Mouse (Mus musculus) urinary bladder, postnatal 36 days (tissue): ENCODE data around the gene F2rl3.

Source experiments
- DNase-seq, 2 experiments: peaks; one replicate each; pipeline ENCODE4 v3.0.0; 2022; ENCODE audit warnings: low spot score in 2 of 2, mixed read lengths in 1 of 2

The F2rl3 gene

DNA sequence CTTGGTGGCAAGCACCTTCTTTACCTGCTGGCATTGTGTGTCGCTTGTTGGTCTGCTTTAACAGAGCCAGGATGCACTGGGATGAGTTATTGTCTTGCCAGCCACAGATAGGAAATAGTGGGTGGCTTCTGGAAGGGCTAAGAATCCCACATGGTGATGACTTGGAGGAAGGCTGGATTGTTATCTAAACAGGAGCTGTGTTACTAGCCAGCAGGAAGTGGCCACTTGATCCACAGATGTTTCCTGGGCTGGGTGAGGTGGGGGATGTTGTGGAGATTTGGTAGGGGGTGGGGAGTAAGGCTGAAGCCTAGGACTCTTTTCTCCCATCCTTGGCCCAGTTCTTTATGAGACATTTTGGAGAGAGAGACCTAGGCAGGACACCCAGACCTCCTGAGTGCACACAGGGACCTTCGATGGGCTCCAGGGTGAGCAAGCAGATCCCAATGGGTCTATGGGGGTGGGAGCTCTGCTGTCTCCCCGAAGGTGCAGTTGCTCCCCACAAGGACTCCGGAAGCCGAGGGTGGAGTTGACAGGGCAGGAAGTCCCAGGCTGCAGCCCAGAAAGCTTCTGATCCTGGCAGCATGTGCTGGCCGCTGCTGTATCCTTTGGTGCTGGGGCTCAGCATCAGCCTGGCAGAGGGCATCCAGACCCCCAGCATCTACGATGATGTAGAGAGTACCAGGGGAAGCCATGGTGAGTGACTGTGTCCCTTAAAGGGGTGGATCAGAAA is at the start of gene F2rl3:
TSS of gene F2rl3 (plus strand) at position 559 of the 730 bp plus-strand sequence.
- DNase-seq: no peak

- no peak for DNase-seq
Measured at GRCm38 (mm10) chr8:72712569-72712968, 49.1 kb upstream of the F2rl3 start.

DNA sequence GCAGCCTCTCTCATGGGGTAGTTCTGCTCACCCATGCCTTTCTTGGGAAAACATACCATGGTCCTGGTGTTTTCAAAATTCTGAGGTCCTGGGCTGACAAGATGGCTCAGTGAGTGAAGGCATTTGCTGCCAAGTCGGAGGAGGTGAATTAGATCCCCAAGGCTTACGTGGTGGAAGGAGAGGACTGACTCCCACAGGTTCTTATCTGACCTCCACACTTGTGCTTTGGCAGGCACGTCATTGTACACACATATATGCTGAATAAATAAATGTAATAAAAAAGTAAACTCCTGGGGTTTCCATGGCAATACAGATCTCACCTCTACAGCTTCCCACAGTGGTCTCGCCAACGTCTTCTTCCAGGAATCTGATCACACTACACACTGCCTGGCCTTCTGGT is 45.1 kb upstream of the F2rl3 start:
- no peak for DNase-seq

DNA sequence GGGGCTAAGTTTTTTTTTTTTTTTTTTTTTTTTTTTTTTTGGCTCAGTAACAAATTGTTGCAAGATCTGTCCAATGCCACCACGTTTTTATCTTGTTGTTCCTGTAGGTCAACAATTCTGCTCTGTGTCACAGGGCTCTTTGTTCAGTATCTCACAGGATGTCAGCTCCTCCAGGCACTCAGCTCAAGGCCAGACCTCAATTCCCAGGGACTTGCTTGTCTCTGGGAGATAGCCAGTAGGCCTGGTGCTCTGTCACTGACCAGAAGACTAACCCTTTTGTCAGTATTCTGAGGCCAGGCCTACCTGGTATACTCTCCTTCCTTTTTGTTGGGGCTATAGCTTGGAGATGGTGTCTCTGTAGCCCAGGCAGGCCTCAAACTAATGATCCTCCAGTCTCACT is 41.1 kb upstream of the F2rl3 start:
- DNase-seq: no peak

DNA sequence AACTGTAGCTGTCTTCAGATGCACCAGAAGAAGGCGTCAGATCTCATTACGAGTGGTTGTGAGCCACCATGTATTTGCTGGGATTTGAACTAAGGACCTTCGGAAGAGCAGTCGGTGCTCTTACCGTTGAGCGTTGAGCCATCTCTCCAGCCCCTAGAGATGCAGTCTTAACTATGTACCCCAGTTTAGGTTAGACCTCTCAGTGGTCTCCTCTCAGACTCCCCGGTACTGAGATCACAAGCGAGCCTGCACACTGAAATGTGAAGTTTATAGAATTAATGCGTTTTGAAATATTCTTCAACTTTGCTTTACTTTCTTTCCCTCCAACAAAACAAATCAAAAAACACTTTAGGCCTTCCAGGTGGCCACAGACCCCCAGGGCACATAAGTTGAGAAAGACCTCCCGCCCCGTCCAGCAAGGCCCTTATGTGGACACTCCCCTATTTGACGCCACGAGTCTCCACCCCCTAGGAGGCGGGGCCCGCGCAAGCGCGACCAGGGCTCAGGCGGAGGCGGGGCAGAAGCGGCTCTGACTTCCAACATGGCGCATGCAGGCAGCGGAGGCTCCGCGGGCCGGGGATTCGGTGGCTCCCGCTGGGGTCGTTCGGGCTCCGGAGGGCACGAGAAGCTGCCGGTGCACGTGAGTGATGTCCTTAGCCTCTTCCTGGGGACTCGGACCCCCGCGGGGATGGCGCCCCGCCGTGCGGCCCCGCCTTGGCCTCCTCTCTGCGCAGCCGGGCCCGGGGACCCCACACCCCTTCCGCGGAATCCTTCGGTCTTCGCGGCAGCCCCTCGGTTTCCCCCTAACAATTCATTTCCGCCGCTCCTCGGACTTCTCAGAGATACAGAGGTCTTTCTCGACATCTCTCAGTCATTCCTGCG is 38.7 kb upstream of the F2rl3 start, which contains the start of gene Sin3b:
TSS of gene Sin3b (plus strand) at position 517 of the 882 bp plus-strand sequence.
- peak; percentile 97 for DNase-seq

DNA sequence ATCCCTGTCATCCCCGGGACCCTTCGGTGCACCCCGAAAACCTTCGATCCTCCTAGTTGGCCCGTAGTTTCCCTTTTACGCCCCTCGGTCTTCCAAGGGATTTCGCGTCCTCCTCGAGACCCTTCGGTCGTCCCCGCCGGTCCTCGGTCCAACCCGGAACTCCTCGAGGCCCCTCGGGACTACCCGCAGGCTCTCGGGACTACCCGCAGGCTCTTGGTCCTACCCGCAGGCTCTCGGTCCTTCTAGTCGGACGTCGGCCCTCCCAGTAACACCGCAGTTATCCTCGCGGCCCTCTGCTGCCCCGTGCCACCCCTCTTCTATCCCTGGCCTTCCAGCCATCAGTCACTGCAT is 38.1 kb upstream of the F2rl3 start:
- peak in 1 of 2 experiments; percentile 14 for DNase-seq

DNA sequence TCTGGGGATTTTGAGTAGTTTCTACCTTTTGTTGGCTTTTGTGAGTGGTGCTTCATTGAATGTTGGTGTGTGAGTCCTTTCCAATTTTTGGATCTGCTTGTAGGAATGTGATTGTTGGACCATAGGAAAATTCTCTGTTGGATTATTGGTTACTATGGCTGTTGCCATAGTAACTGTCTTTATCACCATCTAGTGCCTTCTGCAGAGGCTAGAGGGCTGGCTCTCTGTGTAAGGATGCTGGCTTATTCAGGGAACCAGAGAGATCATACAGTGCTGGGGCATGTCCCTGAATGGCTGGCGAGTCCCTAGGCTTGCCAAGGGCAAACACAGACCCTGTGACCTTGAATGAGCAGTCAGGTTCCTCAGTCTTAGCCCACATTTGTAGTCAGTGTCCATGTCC is 33.0 kb upstream of the F2rl3 start:
- DNase-seq: no peak

DNA sequence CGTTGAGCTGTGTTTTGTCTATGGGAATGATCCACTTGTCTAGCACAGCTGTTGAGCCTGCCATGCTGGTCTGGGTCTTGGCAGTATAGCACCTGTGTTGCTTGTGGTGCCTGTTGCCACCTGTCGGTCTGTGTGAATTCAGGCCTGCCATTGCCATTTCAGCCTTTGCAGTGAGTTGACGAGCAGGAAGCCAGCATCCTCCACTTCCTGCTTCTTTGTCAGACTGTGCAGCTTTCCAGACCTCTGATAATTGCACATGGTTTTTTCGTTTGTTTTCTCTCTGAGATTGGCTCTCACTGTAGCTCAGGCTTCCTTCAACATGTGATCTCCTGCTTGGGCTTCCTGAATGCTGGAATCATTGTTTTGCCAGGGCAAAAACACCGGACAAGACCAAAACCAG is 26.7 kb upstream of the F2rl3 start:
- no peak for DNase-seq

DNA sequence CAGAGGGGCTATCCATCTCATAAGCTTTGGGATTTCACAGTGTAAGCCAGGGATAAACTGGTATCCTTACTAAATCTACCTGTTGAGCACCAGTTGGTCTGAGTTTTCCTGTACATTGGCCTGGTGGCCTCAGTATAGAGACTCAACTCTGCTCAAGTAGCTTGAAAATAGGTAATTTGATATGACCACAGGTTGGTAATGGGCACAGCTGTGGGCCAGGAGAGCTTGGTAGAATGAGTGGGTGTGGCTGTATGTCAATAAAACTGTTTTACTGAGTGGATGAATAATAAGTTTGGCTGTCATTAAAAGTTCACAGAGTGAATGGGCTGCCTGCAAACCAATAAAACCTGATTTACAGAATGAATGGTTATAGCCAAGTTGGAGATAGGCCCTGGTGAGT is 24.8 kb upstream of the F2rl3 start:
- DNase-seq: no peak

DNA sequence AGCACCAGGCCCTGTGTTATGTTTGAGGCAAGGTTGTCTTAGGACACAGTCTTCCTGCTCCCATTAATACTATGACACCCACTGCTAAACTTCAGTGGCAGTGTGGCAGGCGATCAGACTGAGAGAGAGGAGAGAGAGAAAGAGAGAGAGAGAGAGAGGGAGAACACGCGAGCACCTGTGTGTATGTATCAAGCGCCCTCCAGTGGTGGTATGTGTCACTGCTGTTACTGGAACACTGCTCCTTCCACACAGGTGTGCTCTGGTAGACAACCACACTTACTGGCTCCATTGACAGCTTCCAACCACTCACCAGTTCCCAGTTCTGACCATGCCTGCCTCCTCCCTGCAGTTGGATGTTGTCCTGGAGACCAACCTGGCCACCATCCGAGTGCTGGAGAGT is 15.6 kb upstream of the F2rl3 start:
- DNase-seq: peak in 1 of 2 experiments; percentile 23

- DNase-seq: peak in 1 of 2 experiments; percentile 0
Measured at GRCm38 (mm10) chr8:72749846-72750245, 11.8 kb upstream of the F2rl3 start.

DNA sequence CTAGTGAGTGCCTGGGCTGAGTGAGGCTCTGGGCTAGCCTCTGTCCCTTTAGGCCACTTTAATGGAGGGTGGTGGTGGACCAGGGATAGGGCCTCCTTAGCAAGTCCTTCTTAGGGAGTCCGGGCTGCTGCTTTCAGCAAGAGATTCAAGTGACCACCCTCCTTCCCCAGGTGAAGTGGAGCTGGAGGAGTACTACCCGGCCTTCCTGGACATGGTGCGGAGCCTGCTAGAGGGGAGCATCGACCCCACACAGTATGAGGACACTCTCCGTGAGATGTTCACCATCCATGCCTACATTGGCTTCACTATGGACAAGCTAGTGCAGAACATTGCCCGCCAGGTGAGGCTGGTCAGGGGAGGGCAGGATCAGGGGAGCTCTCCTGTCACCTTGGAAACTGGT is 11.4 kb upstream of the F2rl3 start:
- no peak for DNase-seq

GRCm38 (mm10) chr8:72751126-72751525 is 10.6 kb upstream of the F2rl3 start:
- DNase-seq: no peak

DNA sequence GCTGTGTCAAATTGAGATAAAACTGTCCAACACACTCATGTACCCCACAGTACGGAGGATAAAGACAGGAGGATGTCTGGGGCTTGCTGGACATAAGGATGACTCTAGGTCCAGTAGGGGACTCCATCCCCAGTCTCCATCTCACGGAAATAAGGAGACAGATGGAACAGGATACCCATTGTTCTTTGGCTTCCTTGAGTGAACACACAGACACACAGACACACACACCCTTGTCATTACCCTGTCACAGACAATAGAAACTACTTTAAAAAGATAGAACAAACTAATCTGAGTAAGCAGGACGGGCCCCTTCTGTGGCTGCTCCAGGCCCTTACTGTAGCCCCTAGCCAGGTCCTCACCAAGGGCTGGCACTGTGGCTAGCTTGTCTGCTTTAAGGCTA is 9.4 kb upstream of the F2rl3 start:
- DNase-seq: no peak

GRCm38 (mm10) chr8:72753165-72753564 is 8.5 kb upstream of the F2rl3 start:
- DNase-seq: no peak

- no peak for DNase-seq
Measured at GRCm38 (mm10) chr8:72753781-72754180, 7.9 kb upstream of the F2rl3 start.

GRCm38 (mm10) chr8:72756031-72756430 is 5.6 kb upstream of the F2rl3 start:
- no peak for DNase-seq

GRCm38 (mm10) chr8:72756771-72757390 is 4.8 kb upstream of the F2rl3 start:
- no peak for DNase-seq

- DNase-seq: no peak
Measured at GRCm38 (mm10) chr8:72757426-72758195, 4.1 kb upstream of the F2rl3 start.

DNA sequence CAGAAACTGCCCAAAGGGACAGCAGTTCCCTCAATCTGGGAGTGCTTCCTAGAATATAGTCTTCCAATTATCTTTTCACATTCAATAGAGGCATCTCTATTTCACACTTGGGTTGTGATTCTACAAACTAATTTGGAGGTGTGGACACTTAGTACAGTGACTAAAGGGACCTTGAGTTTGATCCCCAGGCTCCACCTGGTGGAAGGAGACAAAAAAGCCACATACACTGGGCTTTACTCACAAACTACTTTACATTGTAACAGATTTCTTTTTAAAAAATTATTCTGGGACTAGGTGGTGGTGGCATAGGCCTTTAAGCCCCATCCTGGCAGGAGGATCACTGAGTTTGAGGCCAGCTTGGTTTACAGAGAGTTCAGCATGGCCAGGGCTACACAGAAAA is 3.4 kb upstream of the F2rl3 start:
- DNase-seq: no peak

DNA sequence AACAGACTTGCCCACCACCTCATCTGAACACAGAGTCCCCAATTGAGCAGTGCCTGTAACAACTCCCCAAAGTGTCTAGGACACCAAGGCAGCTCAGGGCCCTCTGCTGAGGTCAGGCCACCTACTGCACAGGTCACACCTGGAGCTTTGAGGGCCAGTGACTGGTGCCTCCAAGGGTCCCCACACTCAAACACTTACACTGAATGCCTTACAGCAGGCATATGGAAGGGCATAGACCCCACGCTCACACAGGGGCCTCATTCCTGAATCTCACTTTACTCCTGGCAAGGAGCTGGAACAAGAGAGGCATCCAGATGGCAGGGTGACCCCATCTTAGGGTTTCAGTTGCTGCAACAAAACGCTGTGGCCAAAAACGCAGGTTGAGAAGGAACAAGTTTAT is 1.5 kb upstream of the F2rl3 start:
- DNase-seq: no peak

DNA sequence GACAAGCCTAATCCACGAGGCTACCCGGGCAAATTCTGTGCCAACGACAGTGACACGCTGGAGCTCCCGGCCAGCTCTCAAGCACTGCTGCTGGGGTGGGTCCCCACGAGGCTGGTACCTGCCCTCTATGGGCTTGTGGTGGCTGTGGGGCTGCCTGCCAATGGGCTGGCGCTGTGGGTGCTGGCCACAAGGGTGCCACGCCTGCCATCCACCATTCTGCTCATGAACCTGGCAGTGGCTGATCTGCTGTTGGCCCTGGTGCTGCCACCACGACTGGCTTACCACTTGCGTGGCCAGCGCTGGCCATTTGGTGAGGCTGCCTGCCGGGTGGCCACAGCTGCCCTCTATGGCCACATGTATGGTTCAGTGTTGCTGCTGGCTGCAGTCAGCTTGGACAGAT is 626 bp downstream of the F2rl3 start:
- no peak for DNase-seq
